Mouse (Mus musculus) kidney, embryonic 16.5 days (tissue): ENCODE results near the gene Ism2. TPM values are rescaled to one million over a fixed set of nuclear protein-coding genes. Genes with fewer than 3 reads are reported as not detected.
"Not testable (repeated sequence)": the region's sequence is repeated elsewhere in the genome, so short reads cannot be mapped to it uniquely, and the experiment has no call there.

ENCODE experiments used
- ATAC-seq: fragments of 200-750 bp; cut with Nextera tagmentation; 2 replicates; pipeline ENCODE4 v1.8.0; 2017; ENCODE audit warnings: moderate TSS enrichment; ENCODE audit not compliant: low FRiP score, low TSS enrichment
- H3K27ac ChIP-seq: fragments of 300-500 bp; sonication (generic); 2 replicates; pipeline ENCODE4 v1.5.1; 2014; ENCODE audit warnings: low read length
- H3K27me3 ChIP-seq: fragments of 300-500 bp; sonication (generic); 2 replicates; pipeline ENCODE4 v1.6.1; 2014; ENCODE audit warnings: low read length, control low read depth, mixed read lengths; ENCODE audit not compliant: insufficient read depth
- H3K36me3 ChIP-seq: fragments of 300-500 bp; sonication (generic); 2 replicates; pipeline ENCODE4 v1.6.1; 2014; ENCODE audit warnings: low read length, control low read depth, mixed read lengths; ENCODE audit not compliant: insufficient read depth
- H3K4me1 ChIP-seq: fragments of 300-500 bp; sonication (generic); 2 replicates; pipeline ENCODE4 v1.6.1; 2014; ENCODE audit warnings: low read length, control low read depth, mixed read lengths; ENCODE audit not compliant: insufficient read depth
- H3K4me2 ChIP-seq: fragments of 300-500 bp; sonication (generic); replicated peaks from 2 replicates; pipeline ENCODE4 v1.6.1; 2014; ENCODE audit warnings: low read depth, low read length
- H3K4me3 ChIP-seq: fragments of 300-500 bp; sonication (generic); 2 replicates; pipeline ENCODE4 v1.5.1; 2014; ENCODE audit warnings: mild to moderate bottlenecking, low read length
- H3K9ac ChIP-seq: fragments of 300-500 bp; sonication (generic); replicated peaks from 2 replicates; pipeline ENCODE4 v1.6.1; 2014; ENCODE audit warnings: low read length
- H3K9me3 ChIP-seq: fragments of 300-500 bp; sonication (generic); 2 replicates; pipeline ENCODE4 v1.6.1; 2016; ENCODE audit warnings: low read length, control low read depth
- WGBS: fragments of 180-500 bp; shearing (Covaris S2); extraction: QIAGEN DNeasy Blood & Tissue Kit; methylation state at CpG from one replicate; pipeline ENCODE4 v1.1.7; 2014; 5-methylcytosine and 5-hydroxymethylcytosine counted together
- polyA plus RNA-seq: library from polyadenylated mRNA; unstranded; fragments of >200 nt; fragmentation: Nextera tagmentation; extraction: Ambion mirVana; gene quantifications from 2 replicates; pipeline ENCODE4 v1.2.1, GENCODE M21; 2015

Ism2 gene
- polyA plus RNA-seq, 1 experiment from 2014 or later = 1.0 TPM

GRCm38 (mm10) chr12:87330213-87330612, 30.7 kb upstream of the Ism2 start:
- WGBS = 63% methylated on average over 2 of the region's 2 CpGs

GRCm38 (mm10) chr12:87328025-87328424, 28.5 kb upstream of the Ism2 start:
- Histone ChIP-seq H3K36me3 (no peaks in the 10 kb centered on the region), H3K27me3 (no peaks in the 10 kb centered on the region), H3K4me2 (no peak overlapping the region), H3K4me3 (no peak overlapping the region), H3K4me1 (0 out of 2 replicates have a peak, but pooled peaks cover 5% of the 10 kb centered on the region), H3K9me3 (no peaks in the 10 kb centered on the region), H3K9ac (no peak overlapping the region), H3K27ac (no peak overlapping the region)
- 50% methylated on average over 4 of the region's 4 CpGs for WGBS
- ATAC-seq = no peak

More at GRCm38 (mm10) chr12:87330213-87330612, 30.7 kb upstream of the Ism2 start:
- Histone ChIP-seq H3K4me2 (no peak overlapping the region), H3K27me3 (no peaks in the 10 kb centered on the region), H3K9me3 (no peaks in the 10 kb centered on the region), H3K4me1 (0 out of 2 replicates have a peak, but pooled peaks cover 5% of the 10 kb centered on the region), H3K9ac (no peak overlapping the region), H3K36me3 (no peaks in the 10 kb centered on the region), H3K27ac (no peak overlapping the region), H3K4me3 (no peak overlapping the region)
- no peak for ATAC-seq

DNA sequence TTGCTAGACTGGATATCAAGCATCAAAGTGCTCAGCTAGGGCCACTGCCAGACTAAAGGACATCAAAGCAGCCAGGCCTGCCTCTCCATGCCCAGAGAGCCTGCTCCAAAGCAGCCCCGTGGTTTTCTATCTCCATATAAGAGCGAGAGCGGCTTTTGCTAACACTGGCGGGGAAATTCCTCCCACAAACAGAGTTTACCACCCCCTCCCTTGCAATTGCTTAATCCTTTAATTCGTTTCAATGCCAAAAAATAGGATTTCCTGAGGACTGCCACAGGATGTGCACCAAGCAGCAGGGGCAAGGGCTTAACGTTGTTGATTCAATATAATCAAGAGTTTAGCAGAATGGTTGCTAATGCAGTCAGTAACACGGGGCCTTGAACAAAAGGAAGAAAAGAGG, 28.1 kb upstream of the Ism2 start:
- no peak overlapping the region for H3K27ac ChIP-seq
- H3K4me2 ChIP-seq = no peak overlapping the region
- no peak overlapping the region for H3K9ac ChIP-seq
- H3K27me3 ChIP-seq = no peaks in the 10 kb centered on the region
- H3K36me3 ChIP-seq = no peaks in the 10 kb centered on the region
- no peak overlapping the region for H3K4me3 ChIP-seq
- WGBS = 40% methylated on average over 7 of the region's 7 CpGs
- 0 out of 2 replicates have a peak, but pooled peaks cover 5% of the 10 kb centered on the region for H3K4me1 ChIP-seq
- no peak for ATAC-seq
- H3K9me3 ChIP-seq = no peaks in the 10 kb centered on the region

- Histone ChIP-seq H3K9ac (no peak overlapping the region), H3K9me3 (no peaks in the 10 kb centered on the region), H3K27ac (no peak overlapping the region), H3K4me2 (no peak overlapping the region), H3K4me3 (no peak overlapping the region), H3K36me3 (no peaks in the 10 kb centered on the region; the same call in 1 of the 2 replicates), H3K27me3 (no peaks in the 10 kb centered on the region), H3K4me1 (no peaks in the 10 kb centered on the region)
- 92% methylated on average over 3 of the region's 3 CpGs for WGBS
- ATAC-seq = no peak
Measured at GRCm38 (mm10) chr12:87325452-87325851, 25.9 kb upstream of the Ism2 start.

GRCm38 (mm10) chr12:87319229-87319628, 19.7 kb upstream of the Ism2 start:
- 83% methylated on average over 3 of the region's 3 CpGs for WGBS
- no peaks in the 10 kb centered on the region for H3K27me3 ChIP-seq
- no peak overlapping the region for H3K27ac ChIP-seq
- H3K4me3 ChIP-seq = no peak overlapping the region
- no peak overlapping the region for H3K4me2 ChIP-seq
- H3K9me3 ChIP-seq = no peaks in the 10 kb centered on the region
- no peak for ATAC-seq
- H3K4me1 ChIP-seq = no peaks in the 10 kb centered on the region
- H3K36me3 ChIP-seq = no peaks in the 10 kb centered on the region; the same call in 1 of the 2 replicates
- no peak overlapping the region for H3K9ac ChIP-seq

DNA sequence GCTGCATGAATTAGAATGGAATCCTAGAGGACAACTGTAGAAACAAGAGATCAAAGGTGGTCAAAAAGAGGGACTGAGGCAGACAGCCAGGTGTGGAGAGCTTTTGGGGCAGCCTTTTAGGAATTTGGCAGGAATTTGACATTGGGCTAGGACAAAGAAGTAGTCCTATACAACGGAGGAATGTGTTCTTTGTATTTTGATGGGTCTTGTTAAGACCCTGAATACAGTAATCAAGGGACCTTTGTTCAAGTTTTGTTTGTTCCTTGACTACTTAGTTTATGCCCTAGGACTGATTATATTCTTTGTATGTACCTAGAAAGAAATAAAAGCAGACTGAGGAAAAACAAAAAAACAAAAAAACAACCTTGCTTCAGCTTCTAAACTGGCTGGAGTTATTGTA, 18.4 kb upstream of the Ism2 start:
- Histone ChIP-seq H3K4me3 (no peak overlapping the region), H3K9ac (no peak overlapping the region), H3K4me1 (no peaks in the 10 kb centered on the region), H3K27ac (no peak overlapping the region), H3K9me3 (no peaks in the 10 kb centered on the region), H3K27me3 (no peaks in the 10 kb centered on the region), H3K4me2 (no peak overlapping the region), H3K36me3 (no peaks in the 10 kb centered on the region; the same call in 1 of the 2 replicates)
- WGBS = 83% methylated on average over 1 of the region's 1 CpGs
- ATAC-seq = no peak

DNA sequence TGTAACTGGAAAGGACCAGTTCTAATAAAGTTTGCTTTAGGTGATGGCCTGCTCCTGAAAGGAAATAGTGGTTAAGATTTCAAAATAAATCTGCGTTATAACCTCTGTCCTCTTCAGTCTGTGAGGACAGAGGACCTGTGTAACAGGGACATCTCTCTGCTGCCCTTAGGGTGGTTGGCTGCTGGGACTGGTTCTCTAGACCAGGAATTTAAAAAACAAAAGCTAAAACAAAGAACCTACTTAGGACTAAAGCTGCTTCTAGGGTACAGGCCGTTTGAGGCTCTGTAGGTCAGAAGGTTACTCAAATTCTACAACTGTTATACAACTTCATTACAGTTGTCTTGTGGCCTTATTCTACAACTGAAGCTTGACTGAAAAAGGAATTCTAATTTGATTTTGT, 13.6 kb upstream of the Ism2 start:
- no peak overlapping the region for H3K9ac ChIP-seq
- no peaks in the 10 kb centered on the region for H3K9me3 ChIP-seq
- no peak overlapping the region for H3K4me3 ChIP-seq
- no peaks in the 10 kb centered on the region for H3K27me3 ChIP-seq
- no peak for ATAC-seq
- H3K4me1 ChIP-seq = no peaks in the 10 kb centered on the region
- no peak overlapping the region for H3K4me2 ChIP-seq
- WGBS = 76% methylated on average over 2 of the region's 2 CpGs
- no peak overlapping the region for H3K27ac ChIP-seq
- peaks cover 25% of the 10 kb centered on the region for H3K36me3 ChIP-seq

- not testable (repeated sequence) for H3K4me3 ChIP-seq, H3K27me3 ChIP-seq, H3K27ac ChIP-seq, ATAC-seq, H3K4me2 ChIP-seq, H3K9me3 ChIP-seq, H3K9ac ChIP-seq, H3K4me1 ChIP-seq
- peaks cover 17% of the 10 kb centered on the region for H3K36me3 ChIP-seq
- 86% methylated on average over 4 of the region's 4 CpGs for WGBS
Measured at GRCm38 (mm10) chr12:87306584-87306844, 7.0 kb upstream of the Ism2 start.

- H3K9me3 ChIP-seq = no peaks in the 10 kb centered on the region
- no peak overlapping the region for H3K27ac ChIP-seq
- H3K4me1 ChIP-seq = no peaks in the 10 kb centered on the region
- ATAC-seq = no peak
- 50% methylated on average over 13 of the region's 13 CpGs for WGBS
- H3K27me3 ChIP-seq = peaks cover 3% of the 10 kb centered on the region; the same call in 1 of the 2 replicates
- peaks cover 17% of the 10 kb centered on the region for H3K36me3 ChIP-seq
- H3K4me2 ChIP-seq = no peak overlapping the region
- no peak overlapping the region for H3K9ac ChIP-seq
- H3K4me3 ChIP-seq = no peak overlapping the region
Measured at GRCm38 (mm10) chr12:87305767-87306583, 6.5 kb upstream of the Ism2 start.

DNA sequence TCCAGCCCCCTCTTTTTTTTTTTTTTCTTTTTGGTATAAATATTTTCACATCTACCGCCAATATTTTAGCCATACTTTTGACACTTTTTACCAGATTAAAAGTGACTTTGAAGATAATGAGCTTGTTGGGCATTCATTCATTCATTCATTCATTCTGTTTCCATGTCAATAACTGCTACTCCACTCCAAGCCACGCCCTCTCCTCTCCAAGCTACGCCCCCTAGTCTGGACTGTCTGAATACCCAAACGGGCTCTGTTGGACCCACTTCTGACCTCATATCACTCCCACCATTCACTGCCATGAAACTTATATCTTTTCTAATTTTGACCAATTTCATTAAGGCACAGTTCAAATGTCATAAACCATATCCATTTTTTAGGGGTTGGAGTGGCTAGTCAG, 1.7 kb upstream of the Ism2 start:
- H3K4me1 ChIP-seq = peaks cover 9% of the 10 kb centered on the region; the same call in 1 of the 2 replicates
- H3K4me2 ChIP-seq = no peak overlapping the region
- no peak overlapping the region for H3K27ac ChIP-seq
- no peaks in the 10 kb centered on the region for H3K36me3 ChIP-seq
- H3K4me3 ChIP-seq = no peak overlapping the region
- no peaks in the 10 kb centered on the region for H3K9me3 ChIP-seq
- ATAC-seq = no peak
- WGBS = 50% methylated on average over 4 of the region's 4 CpGs
- no peak overlapping the region for H3K9ac ChIP-seq
- peaks cover 17% of the 10 kb centered on the region for H3K27me3 ChIP-seq
